Comparison of ENCODE assay signal across 8 mouse cellular contexts in genomic region chr7:122378473-122378872, GRCm38 (mm10).
DNase-seq lines count a peak whose midpoint lies in the region; ATAC-seq and TF ChIP-seq lines count a peak whose summit lies in the region.

No protein-coding gene starts in this region.

- no peaks in the 10 kb centered on the region for H3K27me3 ChIP-seq in kidney, postnatal 0 days (ENCODE audit: insufficient read depth, low read length)
- no peaks in the 10 kb centered on the region; the same call in 1 of the 2 replicates for H3K27me3 ChIP-seq in intestine, embryonic 16.5 days (replicated peaks; ENCODE audit: control insufficient read depth, insufficient read depth, low read length)

- H3K9me3 ChIP-seq in kidney, postnatal 0 days (replicated peaks; ENCODE audit: low read length) = no peaks in the 10 kb centered on the region
- H3K9me3 ChIP-seq in intestine, embryonic 16.5 days (ENCODE audit: control insufficient read depth, low read length) = no peaks in the 10 kb centered on the region

- H3K36me3 ChIP-seq in kidney, postnatal 0 days (ENCODE audit: insufficient read depth, low read length) = no peaks in the 10 kb centered on the region
- H3K36me3 ChIP-seq in intestine, embryonic 16.5 days (ENCODE audit: control insufficient read depth, insufficient read depth, low read length) = no peaks in the 10 kb centered on the region

- no peak for ATAC-seq in kidney, postnatal 0 days (replicated peaks; ENCODE audit: low FRiP score, low read depth)
- peak; percentile 28; the same call in 1 of the 2 replicates for ATAC-seq in intestine, embryonic 16.5 days
- ATAC-seq in CD4-positive, CD25-positive, alpha-beta regulatory T cell, adult 4 months = no peak

- H3K4me2 ChIP-seq in kidney, postnatal 0 days (ENCODE audit: low read length) = no peak overlapping the region
- no peak overlapping the region for H3K4me2 ChIP-seq in intestine, embryonic 16.5 days (ENCODE audit: low read depth, low read length)

- DNase-seq in adrenal gland, postnatal 14 days = peak; percentile 37
- DNase-seq in adrenal gland, adult 8-10 months = no peak
- peak; percentile 10 for DNase-seq in kidney, postnatal 0 days (ENCODE audit: low spot score)
- DNase-seq in kidney, adult 18-20 months = no peak
- DNase-seq in 3134 (ENCODE audit: extremely low read depth, insufficient read length, low spot score) = peak; percentile 9
- no peak for DNase-seq in thymus, postnatal 10 days (ENCODE audit: low spot score in 2 of 2)

- no peak overlapping the region for H3K4me3 ChIP-seq in kidney, postnatal 0 days (replicated peaks; ENCODE audit: low read depth, low read length)
- no peak overlapping the region for H3K4me3 ChIP-seq in intestine, embryonic 16.5 days (ENCODE audit: low read length)

- no peak overlapping the region for H3K9ac ChIP-seq in kidney, postnatal 0 days (ENCODE audit: low read depth, low read length)
- no peak overlapping the region for H3K9ac ChIP-seq in intestine, embryonic 16.5 days (ENCODE audit: low read depth, low read length)

- H3K4me1 ChIP-seq in kidney, postnatal 0 days (replicated peaks; ENCODE audit: insufficient read depth, low read length) = no peaks in the 10 kb centered on the region
- 0 out of 2 replicates have a peak, but pooled peaks cover 2% of the 10 kb centered on the region for H3K4me1 ChIP-seq in intestine, embryonic 16.5 days (ENCODE audit: control insufficient read depth, insufficient read depth, low read length)

- WGBS in kidney, postnatal 0 days = 52% methylated on average over 10 of the region's 10 CpGs
- 46% methylated on average over 10 of the region's 10 CpGs for WGBS in intestine, embryonic 16.5 days

- H3K27ac ChIP-seq in kidney, postnatal 0 days = no peak overlapping the region
- no peak overlapping the region for H3K27ac ChIP-seq in intestine, embryonic 16.5 days (ENCODE audit: low read length)

- TF ChIP-seq CTCF in kidney, postnatal 0 days (IDR thresholded peaks at IDR 0.05; ENCODE audit: low read depth) = no peak

Comparison
In these comparisons a context has a peak if more than half of its experiments do, and no peak if none do; other contexts are left out.
1. DNase-seq: peak in adrenal gland, postnatal 14 days (single experiment), kidney, postnatal 0 days (single experiment) and 3134 (single experiment); none in adrenal gland, adult 8-10 months (single experiment), kidney, adult 18-20 months (single experiment) and thymus, postnatal 10 days (0 of 2).